Mouse (Mus musculus) MEL (cell line): ENCODE data around the gene Natd1. TPM values are rescaled to one million over a fixed set of nuclear protein-coding genes. Genes with fewer than 3 reads are reported as not detected.

Experiments
- DNase-seq: peaks from one replicate; pipeline ENCODE4 v3.0.0; 2011; ENCODE audit warnings: low read depth, low spot score
- H3K27ac ChIP-seq: 2 replicates; pipeline ENCODE4 v1.5.1; 2012; ENCODE audit warnings: low read depth, mild to moderate bottlenecking, control low read depth, low read length, moderate library complexity; ENCODE audit not compliant: control insufficient read depth
- H3K27me3 ChIP-seq, 2 experiments: fragments of 150-350 bp in 1 of 2; sonication (generic) in 1 of 2; 2 replicates each; pipeline ENCODE4 v1.6.1; 2012; ENCODE audit warnings: low read length in 2 of 2, mild to moderate bottlenecking in 2 of 2, improper control_type of control experiment in 1 of 2, moderate library complexity in 1 of 2; ENCODE audit not compliant: insufficient read depth in 2 of 2, control insufficient read depth in 1 of 2
- H3K36me3 ChIP-seq, 2 experiments: 2 replicates each; pipeline ENCODE4 v1.6.1; 2012 to 2014; ENCODE audit warnings: low read length in 2 of 2, improper control_type of control experiment in 1 of 2, inconsistent platforms in 1 of 2, mild to moderate bottlenecking in 1 of 2; ENCODE audit not compliant: insufficient read depth in 2 of 2, control insufficient read depth in 1 of 2
- H3K4me1 ChIP-seq, 2 experiments: fragments of 150-350 bp in 1 of 2; sonication (generic) in 1 of 2; 2 replicates each; pipeline ENCODE4 v1.6.1; 2012; ENCODE audit warnings: low read length in 2 of 2, improper control_type of control experiment in 1 of 2, mild to moderate bottlenecking in 1 of 2; ENCODE audit not compliant: insufficient read depth in 2 of 2, control insufficient read depth in 1 of 2
- H3K4me3 ChIP-seq, 2 experiments: fragments of 150-350 bp in 1 of 2; sonication (generic) in 1 of 2; 2 replicates each; pipeline ENCODE4 v1.5.1; 2012; ENCODE audit warnings: low read depth in 2 of 2, low read length in 2 of 2, mild to moderate bottlenecking in 2 of 2, moderate library complexity in 2 of 2, control low read depth in 1 of 2, improper control_type of control experiment in 1 of 2; ENCODE audit not compliant: control insufficient read depth in 1 of 2, insufficient read depth in 1 of 2
- H3K79me2 ChIP-seq: 2 replicates; pipeline ENCODE4 v1.6.1; 2012; ENCODE audit warnings: mild to moderate bottlenecking, low read length, moderate library complexity; ENCODE audit not compliant: control insufficient read depth, poor library complexity, insufficient read depth
- H3K9ac ChIP-seq: 2 replicates; pipeline ENCODE4 v1.6.1; 2012; ENCODE audit warnings: low read depth, mild to moderate bottlenecking, control low read depth, low read length, moderate library complexity; ENCODE audit not compliant: control insufficient read depth, poor library complexity, severe bottlenecking
- H3K9me3 ChIP-seq: fragments of 150-350 bp; sonication (generic); replicated peaks from 2 replicates; pipeline ENCODE4 v1.6.1; 2012; ENCODE audit warnings: mild to moderate bottlenecking, low read length, improper control_type of control experiment, moderate library complexity; ENCODE audit not compliant: insufficient read depth
- BHLHE40 ChIP-seq: IDR thresholded peaks from 2 replicates; pipeline ENCODE4 v1.6.1; 2012; ENCODE audit warnings: low read depth, mild to moderate bottlenecking, inconsistent platforms, low read length, improper control_type of control experiment, borderline replicate concordance
- CHD1 ChIP-seq: IDR thresholded peaks from 2 replicates; pipeline ENCODE4 v1.6.1; 2012; ENCODE audit warnings: low read depth, mild to moderate bottlenecking, inconsistent platforms, low read length, improper control_type of control experiment
- CHD2 ChIP-seq: IDR thresholded peaks from 2 replicates; pipeline ENCODE4 v1.6.1; 2011; ENCODE audit warnings: low read length, improper control_type of control experiment
- CTCF ChIP-seq, 3 experiments: IDR thresholded peaks in 2 of 3; conservative IDR thresholded peaks in 1 of 3; 2 replicates each; pipeline ENCODE4 v1.5.1; 2011 to 2012; ENCODE audit warnings: low read length in 3 of 3, low read depth in 2 of 3, mild to moderate bottlenecking in 2 of 3, improper control_type of control experiment in 1 of 3, inconsistent platforms in 1 of 3, mixed read lengths in 1 of 3, moderate library complexity in 1 of 3; ENCODE audit not compliant: control insufficient read depth in 1 of 3, insufficient read depth in 1 of 3, poor library complexity in 1 of 3, severe bottlenecking in 1 of 3
- E2F4 ChIP-seq: IDR thresholded peaks from 2 replicates; pipeline ENCODE4 v1.6.1; 2011; ENCODE audit warnings: low read depth, low read length, improper control_type of control experiment, borderline replicate concordance
- ELF1 ChIP-seq: IDR thresholded peaks from 2 replicates; pipeline ENCODE4 v1.6.1; 2014; ENCODE audit warnings: low read depth, mild to moderate bottlenecking, inconsistent platforms, low read length, improper control_type of control experiment, moderate library complexity
- GABPA ChIP-seq: IDR thresholded peaks from 2 replicates; pipeline ENCODE4 v1.6.1; 2012; ENCODE audit warnings: low read depth, mild to moderate bottlenecking, inconsistent platforms, low read length, improper control_type of control experiment, moderate library complexity
- HCFC1 ChIP-seq: IDR thresholded peaks from 2 replicates; pipeline ENCODE4 v1.6.1; 2012; ENCODE audit warnings: low read depth, mild to moderate bottlenecking, inconsistent platforms, low read length, improper control_type of control experiment, moderate library complexity
- JUND ChIP-seq: IDR thresholded peaks from 2 replicates; pipeline ENCODE4 v1.6.1; 2011; ENCODE audit warnings: low read depth, mild to moderate bottlenecking, improper control_type of control experiment, low read length
- KAT2A ChIP-seq: conservative IDR thresholded peaks from 2 replicates; pipeline ENCODE4 v1.6.1; 2012; ENCODE audit warnings: low read depth, low read length, improper control_type of control experiment, inconsistent platforms
- MAFK ChIP-seq: IDR thresholded peaks from 2 replicates; pipeline ENCODE4 v1.6.1; 2011; ENCODE audit warnings: low read depth, mild to moderate bottlenecking, low read length, improper control_type of control experiment, borderline replicate concordance
- MAX ChIP-seq: IDR thresholded peaks from 2 replicates; pipeline ENCODE4 v1.6.1; 2011; ENCODE audit warnings: low read length, improper control_type of control experiment
- MAZ ChIP-seq: IDR thresholded peaks from 2 replicates; pipeline ENCODE4 v1.6.1; 2012; ENCODE audit warnings: low read depth, mild to moderate bottlenecking, inconsistent platforms, low read length, improper control_type of control experiment
- MEF2A ChIP-seq: IDR thresholded peaks from 2 replicates; pipeline ENCODE4 v1.6.1; 2014; ENCODE audit warnings: low read depth, mild to moderate bottlenecking, inconsistent platforms, low read length, improper control_type of control experiment; ENCODE audit not compliant: poor library complexity, insufficient replicate concordance, severe bottlenecking; ENCODE audit errors: extremely low read depth
- MXI1 ChIP-seq: IDR thresholded peaks from 2 replicates; pipeline ENCODE4 v1.6.1; 2011; ENCODE audit warnings: mild to moderate bottlenecking, low read depth, low read length, improper control_type of control experiment
- MYB ChIP-seq: IDR thresholded peaks from 2 replicates; pipeline ENCODE4 v1.6.1; 2011; ENCODE audit warnings: mild to moderate bottlenecking, low read depth, low read length, improper control_type of control experiment
- MYC ChIP-seq: IDR thresholded peaks from 2 replicates; pipeline ENCODE4 v1.6.1; 2011; ENCODE audit warnings: low read depth, mild to moderate bottlenecking, low read length, improper control_type of control experiment, moderate library complexity
- NELFE ChIP-seq: IDR thresholded peaks from 2 replicates; pipeline ENCODE4 v1.6.1; 2011; ENCODE audit warnings: low read depth, low read length, improper control_type of control experiment
- POLR2A ChIP-seq, 2 experiments: IDR thresholded peaks; 2 replicates each; pipeline ENCODE4 v1.6.1; 2011 to 2012; ENCODE audit warnings: low read length in 2 of 2, mild to moderate bottlenecking in 2 of 2, control low read depth in 1 of 2, improper control_type of control experiment in 1 of 2, low read depth in 1 of 2, moderate library complexity in 1 of 2; ENCODE audit not compliant: control insufficient read depth in 1 of 2, insufficient read depth in 1 of 2, poor library complexity in 1 of 2
- POLR2AphosphoS2 ChIP-seq: IDR thresholded peaks from 2 replicates; pipeline ENCODE4 v1.6.1; 2011; ENCODE audit warnings: low read length, improper control_type of control experiment
- POLR2AphosphoS5 ChIP-seq: IDR thresholded peaks from 2 replicates; pipeline ENCODE4 v1.6.1; 2012; ENCODE audit warnings: low read depth, borderline replicate concordance, mild to moderate bottlenecking, inconsistent platforms, low read length, moderate library complexity, mixed read lengths
- RAD21 ChIP-seq: IDR thresholded peaks from 2 replicates; pipeline ENCODE4 v1.6.1; 2011; ENCODE audit warnings: mild to moderate bottlenecking, low read depth, low read length, improper control_type of control experiment
- RCOR1 ChIP-seq: IDR thresholded peaks from 2 replicates; pipeline ENCODE4 v1.6.1; 2012; ENCODE audit warnings: low read depth, mild to moderate bottlenecking, inconsistent platforms, low read length, improper control_type of control experiment
- SIN3A ChIP-seq: IDR thresholded peaks from 2 replicates; pipeline ENCODE4 v1.6.1; 2012; ENCODE audit warnings: low read length, improper control_type of control experiment, inconsistent platforms
- SMC3 ChIP-seq: IDR thresholded peaks from 2 replicates; pipeline ENCODE4 v1.6.1; 2011; ENCODE audit warnings: low read depth, low read length, improper control_type of control experiment
- TCF12 ChIP-seq: IDR thresholded peaks from 2 replicates; pipeline ENCODE4 v1.6.1; 2014; ENCODE audit warnings: low read depth, mild to moderate bottlenecking, inconsistent platforms, low read length, improper control_type of control experiment, moderate library complexity
- ZKSCAN1 ChIP-seq: IDR thresholded peaks from 2 replicates; pipeline ENCODE4 v1.6.1; 2012; ENCODE audit warnings: low read depth, mild to moderate bottlenecking, inconsistent platforms, low read length, improper control_type of control experiment, moderate library complexity
- ZNF384 ChIP-seq: IDR thresholded peaks from 2 replicates; pipeline ENCODE4 v1.6.1; 2012; ENCODE audit warnings: low read depth, mild to moderate bottlenecking, inconsistent platforms, low read length, improper control_type of control experiment
- polyA plus RNA-seq, 2 experiments: library from polyadenylated mRNA; stranded (reverse) in 1 of 2; unstranded in 1 of 2; fragments of >175 nt in 1 of 2; fragments of >200 nt in 1 of 2; gene quantifications; 2 replicates each; pipeline versions ENCODE4 v1.2.1 to v1.2.4; 2012; ENCODE audit warnings: low replicate concordance in 2 of 2, low read depth in 1 of 2; ENCODE audit not compliant: insufficient read length in 2 of 2, insufficient read depth in 1 of 2, missing spikeins in 1 of 2
- total RNA-seq: library from RNA; depleted of rRNA; stranded (reverse); fragments of 300-350 nt; gene quantifications from 2 replicates; pipeline ENCODE4 v1.2.3, GENCODE M21; 2012

The Natd1 gene
- total and polyA plus RNA-seq, 3 experiments = 3.0 to 10.9 TPM; not detected in 1

DNA sequence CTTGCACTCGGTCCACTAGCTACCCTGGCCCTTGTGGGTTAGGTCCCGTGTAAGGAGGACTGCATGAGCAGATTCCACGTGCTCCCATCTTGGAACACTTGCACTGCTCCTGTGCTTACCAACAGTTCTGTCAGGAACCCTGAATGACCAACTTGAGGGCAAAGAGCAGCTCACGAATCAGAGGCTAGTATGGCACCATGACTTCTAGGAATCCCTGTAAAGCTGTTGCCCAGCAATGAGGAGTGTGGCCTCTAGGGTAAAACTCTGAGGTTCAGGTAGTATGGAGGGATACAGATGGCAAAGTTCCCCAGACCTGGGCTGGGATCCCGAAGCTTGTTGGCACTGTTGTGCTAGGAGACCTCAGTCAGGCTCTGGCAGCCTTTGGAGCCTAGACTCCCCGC lies 10.9 kb downstream of the Natd1 start:
- Histone ChIP-seq H3K9ac (no peak overlapping the region), H3K4me1 (no peaks in the 10 kb centered on the region), H3K79me2 (no peaks in the 10 kb centered on the region), H3K4me3 (no peak overlapping the region), H3K27ac (no peak overlapping the region), H3K9me3 (no peaks in the 10 kb centered on the region), H3K36me3 (no peaks in the 10 kb centered on the region), H3K27me3 (no peaks in the 10 kb centered on the region)
- no peak for DNase-seq
- TF ChIP-seq MYC (no peak), JUND (no peak), MXI1 (no peak), MYB (no peak), RAD21 (no peak), NELFE (no peak), MAFK (no peak), MAZ (no peak), POLR2AphosphoS2 (no peak)

DNA sequence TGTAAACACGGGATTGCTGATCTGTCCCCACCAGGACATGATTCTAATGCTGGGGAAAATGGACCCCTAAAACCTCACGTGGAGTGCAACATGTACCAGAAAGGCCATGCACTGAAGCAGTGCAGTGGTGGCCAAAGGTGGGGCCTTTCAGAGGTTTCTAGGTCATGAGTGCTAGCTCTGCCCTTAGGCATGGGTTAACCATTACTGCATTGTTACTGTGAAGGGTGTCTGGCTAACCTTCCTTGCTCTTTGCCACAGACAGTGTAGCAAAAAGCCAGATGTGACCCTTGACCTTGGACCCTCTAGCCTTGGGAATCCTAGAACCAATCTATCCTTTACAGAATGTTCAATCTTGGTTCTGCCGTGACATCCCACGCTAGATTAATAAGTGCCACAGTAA lies 12.1 kb downstream of the Natd1 start:
- no peaks in the 10 kb centered on the region for H3K9me3 ChIP-seq

DNA sequence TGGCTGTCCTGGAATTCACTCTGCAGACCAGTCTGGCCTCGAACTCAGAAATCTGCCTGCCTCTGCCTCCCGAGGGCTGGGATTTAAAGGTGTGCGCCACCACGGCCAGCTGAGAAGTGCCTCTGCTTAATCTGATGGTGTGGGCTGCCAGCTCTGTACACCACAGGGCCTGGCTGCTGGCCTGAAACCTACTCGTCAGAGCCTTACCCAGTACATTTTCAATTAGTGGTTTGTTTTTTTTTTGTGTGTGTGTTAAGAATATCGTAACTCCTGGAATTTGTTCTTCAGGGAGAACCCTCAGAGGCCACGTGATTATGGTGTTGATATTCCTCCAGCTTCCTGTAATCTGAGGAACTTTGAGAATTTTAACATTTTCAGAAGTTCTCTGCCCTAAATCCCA lies 12.5 kb downstream of the Natd1 start:
- no peak overlapping the region for H3K27ac ChIP-seq
- no peaks in the 10 kb centered on the region for H3K36me3 ChIP-seq
- H3K79me2 ChIP-seq = no peaks in the 10 kb centered on the region
- no peaks in the 10 kb centered on the region for H3K4me1 ChIP-seq
- H3K27me3 ChIP-seq = peaks cover 0 to 2% of the 10 kb centered on the region in 2 experiments; a peak in 2 of 4 replicates
- H3K9me3 ChIP-seq = no peaks in the 10 kb centered on the region
- H3K4me3 ChIP-seq = no peak overlapping the region
- no peak for DNase-seq
- H3K9ac ChIP-seq = no peak overlapping the region
- no peak for TF ChIP-seq HCFC1
- TF ChIP-seq SMC3 = no peak
- TF ChIP-seq MEF2A = no peak
- TF ChIP-seq TCF12 = no peak
- no peak for TF ChIP-seq CHD1
- no peak for TF ChIP-seq MXI1
- TF ChIP-seq POLR2AphosphoS5 = no peak
- TF ChIP-seq MYC = no peak
- no peak for TF ChIP-seq CTCF (IDR thresholded peaks at IDR 0.05 in 2 of 3, conservative IDR thresholded peaks at IDR 0.05 in 1 of 3; ENCODE audit: control insufficient read depth in 1 of 3, insufficient read depth in 1 of 3, low read depth in 2 of 3, low read length in 3 of 3, poor library complexity in 1 of 3, severe bottlenecking in 1 of 3)
- no peak for TF ChIP-seq ZKSCAN1
- TF ChIP-seq POLR2A (IDR thresholded peaks at IDR 0.05; ENCODE audit: control insufficient read depth in 1 of 2, insufficient read depth in 1 of 2, low read depth in 1 of 2, low read length in 2 of 2, poor library complexity in 1 of 2) = no peak
- no peak for TF ChIP-seq CHD2
- no peak for TF ChIP-seq MYB
- TF ChIP-seq ZNF384 = no peak
- TF ChIP-seq KAT2A = no peak

More for the DNA sequence above, 12.1 kb downstream of the Natd1 start:
- H3K36me3 ChIP-seq = no peaks in the 10 kb centered on the region
- no peaks in the 10 kb centered on the region for H3K4me1 ChIP-seq
- no peak overlapping the region for H3K9ac ChIP-seq
- H3K27me3 ChIP-seq = peaks cover 0 to under 1% of the 10 kb centered on the region in 2 experiments; a peak in 2 of 4 replicates
- no peaks in the 10 kb centered on the region for H3K79me2 ChIP-seq
- H3K27ac ChIP-seq = no peak overlapping the region
- no peak overlapping the region for H3K4me3 ChIP-seq
- TF ChIP-seq MXI1 (no peak), ZKSCAN1 (no peak), MAZ (no peak), MAFK (no peak), E2F4 (no peak), SIN3A (no peak), CHD1 (no peak), ELF1 (no peak), GABPA (no peak), CTCF (IDR thresholded peaks at IDR 0.05 in 2 of 3, conservative IDR thresholded peaks at IDR 0.05 in 1 of 3; ENCODE audit: control insufficient read depth in 1 of 3, insufficient read depth in 1 of 3, low read depth in 2 of 3, low read length in 3 of 3, poor library complexity in 1 of 3, severe bottlenecking in 1 of 3) (no peak), BHLHE40 (no peak), SMC3 (no peak), POLR2AphosphoS2 (no peak), MAX (no peak), HCFC1 (no peak), RCOR1 (no peak), MEF2A (no peak), KAT2A (no peak), TCF12 (no peak)
- no peak for DNase-seq
